Mouse (Mus musculus) liver, embryonic 14.5 days (tissue): Measurements from ENCODE around the gene Slc25a48.

Source experiments
- CTCF ChIP-seq: IDR thresholded peaks from 2 replicates; pipeline ENCODE4 v1.5.1; 2016; ENCODE audit warnings: antibody characterized with exemption, low read depth, control low read depth
- EP300 ChIP-seq: IDR thresholded peaks from 2 replicates; pipeline ENCODE4 v1.6.1; 2016; ENCODE audit warnings: antibody characterized with exemption, low read depth

DNA sequence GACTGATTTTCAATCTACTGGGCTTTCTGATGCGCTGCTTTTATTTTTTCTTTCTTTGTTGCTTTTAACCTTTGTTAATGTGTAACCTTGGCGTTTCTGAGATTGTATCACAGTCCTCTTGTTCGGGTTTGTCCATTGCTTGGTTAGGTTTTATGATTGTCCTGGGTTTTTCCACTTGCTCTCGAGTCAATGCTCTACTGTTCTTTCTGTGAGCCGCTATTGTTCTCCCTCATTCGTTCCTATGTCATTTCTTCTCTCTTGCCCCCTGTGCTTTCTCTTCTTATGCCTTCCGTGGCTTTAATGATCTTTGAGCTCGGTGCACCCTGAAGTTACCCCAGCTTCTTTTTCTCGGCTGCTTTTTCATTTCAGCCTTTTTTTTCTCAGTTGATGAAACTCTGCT lies 19.8 kb downstream of the Slc25a48 start:
- TF ChIP-seq EP300 = no peak
- TF ChIP-seq CTCF = no peak
